In the genomic region with DNA sequence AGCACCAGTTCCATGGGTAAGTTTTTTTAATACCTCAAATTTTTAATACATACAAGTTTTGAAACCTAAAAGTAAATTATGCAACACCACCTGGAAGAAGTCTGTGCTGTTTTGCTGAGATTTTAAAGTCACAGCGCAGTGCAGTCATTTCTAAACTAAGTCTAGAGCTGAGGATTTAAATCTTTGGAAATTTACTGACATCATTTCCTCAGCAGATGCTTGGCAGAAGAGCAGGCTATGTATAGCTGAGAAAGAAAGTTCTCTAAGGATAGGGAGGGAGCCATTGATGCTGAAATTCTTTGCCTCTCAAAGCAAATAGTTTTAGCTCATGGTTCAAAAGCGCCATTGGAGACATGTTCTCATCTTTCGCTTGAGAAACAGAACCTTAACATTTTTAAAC, we compare ENCODE assay signal across 20 mouse cellular contexts.
DNase-seq lines count a peak whose midpoint lies in the region; ATAC-seq and TF ChIP-seq lines count a peak whose summit lies in the region.
"Had no signal": no experiment of that assay in that cellular context is flagged by ENCODE, and none has a peak within 500 bp of the region (broad histone marks: within the 10 kb centered on the region; RNA-seq: fewer than 3 reads in every experiment).

No protein-coding gene starts in this region.

- intact Hi-C loops in left cerebral cortex, postnatal 36 days (cut with DNase I) = no loop called here
- intact Hi-C loops in left cerebral cortex, postnatal 14 days (cut with DNase I) = no loop called here

- H3K4me3 ChIP-seq in forebrain, postnatal 0 days (ENCODE audit: low read depth, low read length) = no peak overlapping the region
- H3K4me3 ChIP-seq in forebrain, embryonic 16.5 days (replicated peaks; ENCODE audit: low read length) = no peak overlapping the region
- H3K4me3 ChIP-seq: forebrain, embryonic 15.5 days; heart, adult 2 months; heart, embryonic 15.5 days; hindbrain, embryonic 13.5 days had no signal

- H3K4me2 ChIP-seq in forebrain, postnatal 0 days (ENCODE audit: low read depth) = no peak overlapping the region
- no peak overlapping the region for H3K4me2 ChIP-seq in forebrain, embryonic 16.5 days (ENCODE audit: low read length)
- H3K4me2 ChIP-seq: forebrain, embryonic 15.5 days; heart, embryonic 11.5 days; heart, embryonic 15.5 days; hindbrain, embryonic 13.5 days had no signal

- TF ChIP-seq CTCF in forebrain, postnatal 0 days (IDR thresholded peaks at IDR 0.05; ENCODE audit: low read depth) = no peak

- H3K27me3 ChIP-seq in forebrain, postnatal 0 days (ENCODE audit: insufficient read depth, low read length) = no peaks in the 10 kb centered on the region
- no peaks in the 10 kb centered on the region for H3K27me3 ChIP-seq in forebrain, embryonic 16.5 days (replicated peaks; ENCODE audit: control insufficient read depth, insufficient read depth, low read length)
- H3K27me3 ChIP-seq: forebrain, embryonic 15.5 days; heart, embryonic 15.5 days; hindbrain, embryonic 13.5 days had no signal

- H3K36me3 ChIP-seq in forebrain, postnatal 0 days (ENCODE audit: insufficient read depth) = no peaks in the 10 kb centered on the region
- H3K36me3 ChIP-seq in forebrain, embryonic 16.5 days (ENCODE audit: control insufficient read depth, insufficient read depth) = no peaks in the 10 kb centered on the region
- H3K36me3 ChIP-seq: forebrain, embryonic 15.5 days; heart, embryonic 15.5 days; hindbrain, embryonic 13.5 days had no signal

- H3K9ac ChIP-seq in forebrain, postnatal 0 days = no peak overlapping the region
- no peak overlapping the region for H3K9ac ChIP-seq in forebrain, embryonic 16.5 days (replicated peaks; ENCODE audit: low read depth, low read length)
- H3K9ac ChIP-seq: forebrain, embryonic 15.5 days; heart, embryonic 15.5 days; hindbrain, embryonic 13.5 days had no signal

- 68% methylated on average over 3 of the region's 3 CpGs for WGBS in forebrain, postnatal 0 days
- WGBS in forebrain, embryonic 16.5 days = 80% methylated on average over 3 of the region's 3 CpGs

- no peaks in the 10 kb centered on the region for H3K9me3 ChIP-seq in forebrain, postnatal 0 days (ENCODE audit: low read length)
- H3K9me3 ChIP-seq in forebrain, embryonic 16.5 days (ENCODE audit: control insufficient read depth, low read length) = no peaks in the 10 kb centered on the region
- H3K9me3 ChIP-seq: forebrain, embryonic 15.5 days; heart, embryonic 15.5 days; hindbrain, embryonic 13.5 days had no signal

- peak; percentile 23; the same call in 1 of the 2 replicates for ATAC-seq in forebrain, postnatal 0 days
- no peak for ATAC-seq in forebrain, embryonic 16.5 days
- ATAC-seq: forebrain, embryonic 15.5 days; hindbrain, postnatal 0 days had no signal

- no peaks in the 10 kb centered on the region for H3K4me1 ChIP-seq in forebrain, postnatal 0 days (ENCODE audit: insufficient read depth)
- H3K4me1 ChIP-seq in forebrain, embryonic 16.5 days (replicated peaks; ENCODE audit: control insufficient read depth, insufficient read depth, low read length) = no peaks in the 10 kb centered on the region
- H3K4me1 ChIP-seq: forebrain, embryonic 15.5 days; heart, embryonic 15.5 days; hindbrain, embryonic 13.5 days had no signal

- DNase-seq in forebrain, postnatal 0 days = peak; percentile 29
- peak; percentile 27 for DNase-seq in left cerebral cortex, adult 11 months (ENCODE audit: low spot score)
- no peak for DNase-seq in left cerebral cortex, postnatal 36 days (ENCODE audit: low spot score in 2 of 2)
- peak; percentile 7 to 13 for DNase-seq in right cerebral cortex, adult 2 months (ENCODE audit: low spot score in 2 of 2)
- DNase-seq in right cerebral cortex, postnatal 25 days = no peak
- peak; percentile 18 to 44 for DNase-seq in left cerebral cortex, postnatal 14 days (ENCODE audit: low spot score in 2 of 2)
- DNase-seq in embryo, embryonic 10 days (ENCODE audit: low spot score) = no peak
- DNase-seq: adrenal gland, postnatal 10 days; cerebellum, adult 11-12 months; cerebellum, adult 9-11 months; cerebellum, postnatal 36 days; gastrocnemius, postnatal 14 days; heart, adult 2 months; heart, postnatal 14 days had no signal

- no peak overlapping the region for H3K27ac ChIP-seq in forebrain, postnatal 0 days (ENCODE audit: low read depth, low read length)
- no peak overlapping the region for H3K27ac ChIP-seq in forebrain, embryonic 16.5 days (ENCODE audit: low read length)
- H3K27ac ChIP-seq: forebrain, embryonic 15.5 days; heart, adult 2 months; heart, embryonic 15.5 days; hindbrain, embryonic 13.5 days; hindbrain, postnatal 0 days had no signal

Comparison
In these comparisons a context has a peak if more than half of its experiments do, and no peak if none do; other contexts are left out.
1. DNase-seq: peak in forebrain, postnatal 0 days (single experiment), left cerebral cortex, adult 11 months (single experiment), right cerebral cortex, adult 2 months (2 of 2) and left cerebral cortex, postnatal 14 days (2 of 2); none in left cerebral cortex, postnatal 36 days (0 of 2), right cerebral cortex, postnatal 25 days (single experiment) and embryo, embryonic 10 days (single experiment).